Comparison of ENCODE assay signal across 8 mouse cellular contexts in the genomic region with DNA sequence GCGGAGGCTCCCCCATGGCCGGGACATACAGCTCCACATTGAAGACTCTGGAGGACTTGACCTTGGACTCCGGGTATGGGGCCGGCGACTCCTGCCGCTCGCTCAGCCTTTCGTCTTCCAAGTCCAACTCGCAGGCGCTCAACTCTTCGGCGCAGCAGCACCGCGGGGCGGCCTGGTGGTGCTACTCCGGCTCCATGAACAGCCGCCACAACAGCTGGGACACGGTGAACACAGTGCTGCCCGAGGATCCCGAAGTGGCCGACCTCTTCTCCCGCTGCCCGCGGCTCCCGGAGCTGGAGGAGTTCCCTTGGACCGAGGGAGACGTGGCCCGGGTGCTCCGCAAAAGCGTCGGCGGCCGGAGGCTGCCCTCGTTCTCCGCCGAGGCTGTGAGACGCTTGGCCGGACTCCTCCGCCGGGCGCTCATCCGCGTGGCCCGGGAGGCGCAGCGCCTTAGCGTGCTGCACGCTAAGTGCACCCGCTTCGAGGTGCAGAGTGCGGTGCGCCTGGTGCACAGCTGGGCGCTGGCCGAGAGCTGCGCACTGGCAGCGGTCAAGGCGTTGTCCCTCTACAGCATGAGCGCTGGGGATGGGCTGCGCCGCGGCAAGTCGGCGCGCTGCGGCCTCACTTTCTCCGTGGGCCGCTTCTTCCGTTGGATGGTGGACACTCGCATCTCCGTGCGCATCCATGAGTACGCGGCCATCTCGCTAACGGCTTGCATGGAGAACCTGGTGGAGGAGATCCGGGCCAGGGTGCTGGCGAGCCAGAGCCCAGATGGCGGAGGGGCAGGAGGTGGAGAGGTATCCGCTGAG. TPM values are rescaled to one million over a fixed set of nuclear protein-coding genes. Genes with fewer than 3 reads are reported as not detected.
DNase-seq lines count a peak whose midpoint lies in the region; ATAC-seq and TF ChIP-seq lines count a peak whose summit lies in the region.

No protein-coding gene starts in this region.

- H3K79me2 ChIP-seq in liver, adult 2 months (ENCODE audit: control insufficient read depth, insufficient read depth, low read length) = peaks cover 27% of the 10 kb centered on the region; the same call in 1 of the 2 replicates

- TF ChIP-seq POLR2A in liver, adult 2 months (IDR thresholded peaks at IDR 0.05; ENCODE audit: extremely low read depth, insufficient read depth, low read length) = no peak

- H3K4me3 ChIP-seq in left cerebral cortex, adult 2 months = peak overlapping the region; percentile 65
- H3K4me3 ChIP-seq in embryonic facial prominence, embryonic 11.5 days (ENCODE audit: low read depth, low read length) = peak overlapping the region; percentile 57
- peak overlapping the region; percentile 77 for H3K4me3 ChIP-seq in liver, adult 2 months (ENCODE audit: insufficient read depth, low read depth, low read length)
- peak overlapping the region; percentile 65 for H3K4me3 ChIP-seq in midbrain, postnatal 0 days (ENCODE audit: low read depth, low read length)
- peak overlapping the region; percentile 58 for H3K4me3 ChIP-seq in stomach, embryonic 14.5 days (ENCODE audit: low read depth, low read length)

- intact Hi-C loops in left cerebral cortex, adult 2 months (cut with DNase I) = loop anchor here (2.0 to 10.0 kb wide), 4 partner anchors 22 to 438 kb away; no protein-coding TSS in a partner anchor

- TF ChIP-seq CTCF in left cerebral cortex, adult 2 months (IDR thresholded peaks at IDR 0.05) = no peak
- 0 out of 2 replicates have a peak, but pooled peaks have one; percentile 2 for TF ChIP-seq CTCF in liver, adult 2 months (IDR thresholded peaks at IDR 0.05; ENCODE audit: low read depth, low read length)
- no peak; the same call in 1 of the 2 replicates for TF ChIP-seq CTCF in midbrain, postnatal 0 days (IDR thresholded peaks at IDR 0.05)

- peak overlapping the region; percentile 41 for H3K27ac ChIP-seq in left cerebral cortex, adult 2 months
- peak overlapping the region; percentile 68 for H3K27ac ChIP-seq in embryonic facial prominence, embryonic 11.5 days (replicated peaks; ENCODE audit: low read depth, low read length)
- H3K27ac ChIP-seq in liver, adult 2 months (replicated peaks; ENCODE audit: insufficient read depth, low read depth, low read length) = peak overlapping the region; percentile 42
- H3K27ac ChIP-seq in midbrain, postnatal 0 days (ENCODE audit: low read depth, low read length) = peak overlapping the region; percentile 44; the same call in 1 of the 2 replicates
- H3K27ac ChIP-seq in stomach, embryonic 14.5 days (ENCODE audit: low read length) = peak overlapping the region; percentile 82

- H3K9ac ChIP-seq in embryonic facial prominence, embryonic 11.5 days (replicated peaks; ENCODE audit: low read length) = peak overlapping the region; percentile 71
- peak overlapping the region; percentile 75 for H3K9ac ChIP-seq in liver, adult 2 months (ENCODE audit: low read depth, low read length)
- H3K9ac ChIP-seq in midbrain, postnatal 0 days (replicated peaks; ENCODE audit: low read length, poor library complexity, severe bottlenecking) = peak overlapping the region; percentile 55
- peak overlapping the region; percentile 55 for H3K9ac ChIP-seq in stomach, embryonic 14.5 days (replicated peaks; ENCODE audit: low read depth, low read length)

- H3K36me3 ChIP-seq in embryonic facial prominence, embryonic 11.5 days (replicated peaks; ENCODE audit: control insufficient read depth, insufficient read depth, low read depth, low read length) = no peaks in the 10 kb centered on the region
- no peaks in the 10 kb centered on the region for H3K36me3 ChIP-seq in liver, adult 2 months (ENCODE audit: control insufficient read depth, insufficient read depth, low read length)
- no peaks in the 10 kb centered on the region for H3K36me3 ChIP-seq in midbrain, postnatal 0 days (ENCODE audit: insufficient read depth, low read length)
- no peaks in the 10 kb centered on the region for H3K36me3 ChIP-seq in stomach, embryonic 14.5 days (ENCODE audit: control insufficient read depth, insufficient read depth, low read length)

- peak; percentile 46 for ATAC-seq in embryonic facial prominence, embryonic 11.5 days (replicated peaks; ENCODE audit: insufficient number of reproducible peaks, low FRiP score, low TSS enrichment, low read depth)
- ATAC-seq in midbrain, postnatal 0 days (ENCODE audit: low FRiP score) = peak; percentile 67
- ATAC-seq in stomach, embryonic 14.5 days (ENCODE audit: insufficient number of reproducible peaks, insufficient read depth, low FRiP score, low read depth) = peak; percentile 40

- H3K9me3 ChIP-seq in embryonic facial prominence, embryonic 11.5 days (replicated peaks; ENCODE audit: control insufficient read depth, low read length) = no peaks in the 10 kb centered on the region
- H3K9me3 ChIP-seq in midbrain, postnatal 0 days (ENCODE audit: low read length) = no peaks in the 10 kb centered on the region
- no peaks in the 10 kb centered on the region for H3K9me3 ChIP-seq in stomach, embryonic 14.5 days (ENCODE audit: control insufficient read depth, low read depth, low read length)

- peak overlapping the region; percentile 80 for H3K4me2 ChIP-seq in embryonic facial prominence, embryonic 11.5 days (ENCODE audit: low read depth, low read length)
- peak overlapping the region; percentile 98 for H3K4me2 ChIP-seq in midbrain, postnatal 0 days (ENCODE audit: low read depth, low read length, poor library complexity, severe bottlenecking)
- peak overlapping the region; percentile 97 for H3K4me2 ChIP-seq in stomach, embryonic 14.5 days (replicated peaks; ENCODE audit: low read depth, low read length)

- DNase-seq in left cerebral cortex, adult 2 months (ENCODE audit: extremely low spot score in 1 of 2, low spot score in 2 of 2) = peak; percentile 31 to 40
- no peak for DNase-seq in left cerebral cortex, adult 9 months (ENCODE audit: low spot score in 2 of 2)
- DNase-seq in embryonic facial prominence, embryonic 11.5 days (ENCODE audit: low spot score) = peak; percentile 70
- DNase-seq in heart, adult 8-10 months (ENCODE audit: low spot score) = peak; percentile 34
- DNase-seq in kidney, adult 8-10 months = peak; percentile 57 to 65
- DNase-seq in liver, adult 2 months (ENCODE audit: extremely low read depth, low read depth, low spot score) = peak; percentile 61
- DNase-seq in midbrain, postnatal 0 days (ENCODE audit: low spot score) = peak; percentile 56

- WGBS in embryonic facial prominence, embryonic 11.5 days = under 1% methylated on average over 78 of the region's 79 CpGs
- WGBS in liver, adult 2 months = under 1% methylated on average over 79 of the region's 79 CpGs
- WGBS in midbrain, postnatal 0 days = under 1% methylated on average over 78 of the region's 79 CpGs
- 1% methylated on average over 79 of the region's 79 CpGs for WGBS in stomach, embryonic 14.5 days

- peaks cover 2% of the 10 kb centered on the region; the same call in 1 of the 2 replicates for H3K4me1 ChIP-seq in embryonic facial prominence, embryonic 11.5 days (ENCODE audit: control insufficient read depth, insufficient read depth, low read length)
- H3K4me1 ChIP-seq in liver, adult 2 months (ENCODE audit: control insufficient read depth, insufficient read depth, low read length) = peaks cover 23% of the 10 kb centered on the region
- H3K4me1 ChIP-seq in midbrain, postnatal 0 days (ENCODE audit: insufficient read depth, low read length) = peaks cover 6% of the 10 kb centered on the region; the same call in 1 of the 2 replicates
- H3K4me1 ChIP-seq in stomach, embryonic 14.5 days (ENCODE audit: control insufficient read depth, insufficient read depth, low read length) = peaks cover 22% of the 10 kb centered on the region

- H3K27me3 ChIP-seq in embryonic facial prominence, embryonic 11.5 days (ENCODE audit: control insufficient read depth, insufficient read depth, low read length) = no peaks in the 10 kb centered on the region
- no peaks in the 10 kb centered on the region for H3K27me3 ChIP-seq in liver, adult 2 months (ENCODE audit: control insufficient read depth, insufficient read depth, low read length)
- no peaks in the 10 kb centered on the region for H3K27me3 ChIP-seq in midbrain, postnatal 0 days (ENCODE audit: insufficient read depth, low read length)
- H3K27me3 ChIP-seq in stomach, embryonic 14.5 days (ENCODE audit: control insufficient read depth, insufficient read depth, low read length) = no peaks in the 10 kb centered on the region

RNA-seq across cellular contexts. Expression of a gene that starts 0.8 kb away (rescaled TPM):
- total RNA-seq in left cerebral cortex, adult 2 months (2021) = 1 to 10 TPM; 8.1 to 9.7 TPM
- 9.7 and 10.2 TPM in 2 replicates for polyA plus RNA-seq in embryonic facial prominence, embryonic 11.5 days (2014; fragmentation: Nextera tagmentation; extraction: Ambion mirVana)
- total RNA-seq in heart, adult 8-10 months (2022) = 10 to 100 TPM; 22.9 to 27.5 (median 24.8) TPM
- total RNA-seq in liver, adult 2 months (2014; rRNA removed) = 6.5 and 8.6 TPM in 2 replicates
- 15.1 and 17.3 TPM in 2 replicates for polyA plus RNA-seq in liver, adult 2 months (2012; rRNA removed)
- total RNA-seq in midbrain, postnatal 0 days (2014; rRNA removed) = 21.8 and 22.0 TPM in 2 replicates
- 7.4 and 7.6 TPM in 2 replicates for polyA plus RNA-seq in midbrain, postnatal 0 days (2015; fragmentation: Nextera tagmentation; extraction: Ambion mirVana)
- 4.0 and 4.4 TPM in 2 replicates for polyA plus RNA-seq in stomach, embryonic 14.5 days (2014; fragmentation: Nextera tagmentation; extraction: Ambion mirVana)

Comparison
In these comparisons a context has a peak if more than half of its experiments do, and no peak if none do; other contexts are left out.
1. DNase-seq: peak in left cerebral cortex, adult 2 months (2 of 2), embryonic facial prominence, embryonic 11.5 days (single experiment), heart, adult 8-10 months (single experiment), kidney, adult 8-10 months (2 of 2), liver, adult 2 months (single experiment) and midbrain, postnatal 0 days (single experiment); none in left cerebral cortex, adult 9 months (0 of 2).
2. Peak in every context shown above with its lines, with median percentiles within 50 percentile points of each other: H3K27ac ChIP-seq, H3K4me3 ChIP-seq, ATAC-seq, H3K4me2 ChIP-seq and H3K9ac ChIP-seq.